Mouse (Mus musculus) lung, postnatal 0 days (tissue): ENCODE measurements around the gene Fbxw17.

Experiments
- CTCF ChIP-seq: IDR thresholded peaks from 2 replicates; pipeline ENCODE4 v1.5.1; 2016; ENCODE audit warnings: antibody characterized with exemption, mild to moderate bottlenecking
- EP300 ChIP-seq: IDR thresholded peaks from 2 replicates; pipeline ENCODE4 v1.6.1; 2016; ENCODE audit warnings: antibody characterized with exemption, mild to moderate bottlenecking, control low read depth

GRCm38 (mm10) chr13:50445261-50445660 lies 27.6 kb downstream of the Fbxw17 start:
- TF ChIP-seq CTCF (no peak), EP300 (no peak)
